Mouse (Mus musculus) lung, postnatal 0 days (tissue): ENCODE data around the gene Lins1. TPM values are rescaled to one million over a fixed set of nuclear protein-coding genes. Genes with fewer than 3 reads are reported as not detected.
A peak's percentile ranks its signal among the peaks of the same experiment; 100 is the strongest.

Experiments used
- ATAC-seq: fragments of 200-750 bp; cut with Nextera tagmentation; 2 replicates; pipeline ENCODE4 v1.8.0; 2017; ENCODE audit warnings: moderate library complexity
- DNase-seq: peaks from one replicate; pipeline ENCODE4 v3.0.0-alpha.2; 2016; ENCODE audit warnings: low spot score
- H3K27ac ChIP-seq: fragments of 300-500 bp; sonication (generic); 2 replicates; pipeline ENCODE4 v1.5.1; 2014; ENCODE audit warnings: antibody characterized with exemption, mild to moderate bottlenecking, low read length, mixed read lengths
- H3K27me3 ChIP-seq: fragments of 300-500 bp; sonication (generic); replicated peaks from 2 replicates; pipeline ENCODE4 v1.6.1; 2014; ENCODE audit warnings: low read length, mixed read lengths; ENCODE audit not compliant: insufficient read depth
- H3K36me3 ChIP-seq: fragments of 300-500 bp; sonication (generic); 2 replicates; pipeline ENCODE4 v1.6.1; 2014; ENCODE audit warnings: low read length, mixed read lengths; ENCODE audit not compliant: insufficient read depth
- H3K4me1 ChIP-seq: fragments of 300-500 bp; sonication (generic); 2 replicates; pipeline ENCODE4 v1.6.1; 2014; ENCODE audit warnings: antibody characterized with exemption, low read depth, low read length, mixed read lengths; ENCODE audit not compliant: insufficient read depth
- H3K4me2 ChIP-seq: fragments of 300-500 bp; sonication (generic); replicated peaks from 2 replicates; pipeline ENCODE4 v1.6.1; 2014; ENCODE audit warnings: low read depth, mild to moderate bottlenecking, low read length, moderate library complexity, mixed read lengths
- H3K4me3 ChIP-seq: fragments of 300-500 bp; sonication (generic); 2 replicates; pipeline ENCODE4 v1.5.1; 2014; ENCODE audit warnings: low read depth, low read length
- H3K9ac ChIP-seq: fragments of 300-500 bp; sonication (generic); replicated peaks from 2 replicates; pipeline ENCODE4 v1.6.1; 2014; ENCODE audit warnings: low read depth, mild to moderate bottlenecking
- H3K9me3 ChIP-seq: fragments of 300-500 bp; sonication (generic); 2 replicates; pipeline ENCODE4 v1.6.1; 2016; ENCODE audit warnings: low read length, mixed read lengths
- CTCF ChIP-seq: IDR thresholded peaks from 2 replicates; pipeline ENCODE4 v1.5.1; 2016; ENCODE audit warnings: antibody characterized with exemption, mild to moderate bottlenecking
- EP300 ChIP-seq: IDR thresholded peaks from 2 replicates; pipeline ENCODE4 v1.6.1; 2016; ENCODE audit warnings: antibody characterized with exemption, mild to moderate bottlenecking, control low read depth
- WGBS: fragments of 180-500 bp; shearing (Covaris S2); extraction: QIAGEN DNeasy Blood & Tissue Kit; methylation state at CpG from one replicate; pipeline ENCODE4 v1.1.7; 2014; 5-methylcytosine and 5-hydroxymethylcytosine counted together
- polyA plus RNA-seq: library from polyadenylated mRNA; unstranded; fragments of >200 nt; fragmentation: Nextera tagmentation; extraction: Ambion mirVana; gene quantifications from 2 replicates; pipeline ENCODE4 v1.2.1, GENCODE M21; 2015

The Lins1 gene
- polyA plus RNA-seq: 7.0 and 8.7 TPM in 2 replicates

DNA sequence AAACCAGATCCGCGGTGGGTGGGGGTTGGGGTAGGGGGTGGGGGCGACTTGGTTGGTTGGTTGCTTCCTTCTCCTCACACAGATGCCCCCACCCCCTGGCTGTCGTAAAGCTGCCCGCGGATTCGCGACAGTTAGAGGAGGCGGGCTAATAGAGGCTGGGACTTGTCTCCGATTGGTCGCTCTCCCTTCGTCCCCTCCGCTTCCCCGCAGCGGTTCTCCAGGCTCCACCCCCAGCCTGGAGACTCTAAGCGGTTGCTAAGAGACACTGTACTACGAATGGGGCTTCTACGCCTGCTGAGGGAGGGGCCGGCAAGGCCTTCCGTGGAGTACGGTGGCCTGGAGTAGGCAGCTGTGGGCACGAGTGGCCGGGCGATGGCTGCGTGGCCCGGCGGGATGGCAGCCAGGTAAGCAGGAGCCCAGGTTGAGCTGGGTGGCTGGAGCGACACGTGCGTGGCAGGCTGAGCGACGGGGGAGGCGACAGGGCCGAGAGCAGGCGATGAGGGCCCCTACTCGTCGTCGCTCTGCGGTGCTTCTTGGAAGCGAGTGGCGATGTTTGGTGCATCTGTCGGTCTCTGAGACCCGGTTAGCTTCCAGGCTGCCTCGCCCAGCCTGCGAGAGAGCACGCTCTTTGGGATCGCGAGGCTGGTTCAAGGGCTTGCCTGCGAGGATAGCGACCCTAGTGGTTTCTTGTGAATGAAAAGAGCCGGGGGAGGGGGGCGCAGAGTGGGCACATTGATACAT is at the start of gene Lins1:
TSS of gene Lins1 (plus strand) at position 270 of the 741 bp plus-strand sequence.
- H3K4me3 ChIP-seq: peak within 1 kb of the TSS; percentile 70
- H3K9ac ChIP-seq: peak within 1 kb of the TSS; percentile 65
- ATAC-seq: peak; percentile 99
- no peaks in the 10 kb centered on the region for H3K36me3 ChIP-seq
- no peaks in the 10 kb centered on the region for H3K27me3 ChIP-seq
- H3K4me2 ChIP-seq: peak within 1 kb of the TSS; percentile 80
- TF ChIP-seq EP300 (no peak), CTCF (peak; percentile 67)
- H3K4me1 ChIP-seq: peaks cover 2% of the 10 kb centered on the region; the same call in 1 of the 2 replicates
- peak within 1 kb of the TSS; percentile 90 for H3K27ac ChIP-seq
- WGBS: under 1% methylated on average over 50 of the region's 52 CpGs
- DNase-seq: peak; percentile 100
- no peaks in the 10 kb centered on the region for H3K9me3 ChIP-seq

DNA sequence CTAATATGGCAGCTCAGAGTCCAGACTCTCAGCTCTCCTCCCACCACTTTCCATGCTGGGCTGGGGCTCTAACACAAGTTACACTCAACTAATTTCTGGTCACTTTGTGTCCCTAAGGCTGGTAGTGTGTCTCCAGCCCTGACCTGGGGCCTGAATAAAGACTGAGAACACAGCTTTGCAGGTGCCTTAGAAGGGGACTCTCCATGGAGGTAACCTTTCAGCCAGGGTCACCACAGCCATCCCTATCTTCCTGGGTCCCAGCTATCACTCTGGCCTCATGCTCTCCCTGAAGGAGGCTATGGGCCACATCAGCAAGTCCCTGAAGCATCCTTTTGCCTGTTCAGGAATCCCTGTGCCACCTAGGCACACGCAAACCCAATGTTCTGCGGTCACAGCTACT is 44.0 kb upstream of the Lins1 start:
- 100% methylated on average over 2 of the region's 2 CpGs for WGBS
- H3K27me3 ChIP-seq: no peaks in the 10 kb centered on the region
- DNase-seq: no peak
- no peak overlapping the region for H3K27ac ChIP-seq
- H3K9ac ChIP-seq: no peak overlapping the region
- no peak for TF ChIP-seq EP300
- no peak for TF ChIP-seq CTCF
- no peaks in the 10 kb centered on the region for H3K4me1 ChIP-seq
- no peak for ATAC-seq
- 0 out of 2 replicates have a peak, but pooled peaks cover 3% of the 10 kb centered on the region for H3K36me3 ChIP-seq
- H3K4me3 ChIP-seq: no peak overlapping the region
- H3K9me3 ChIP-seq: no peaks in the 10 kb centered on the region
- H3K4me2 ChIP-seq: no peak overlapping the region

DNA sequence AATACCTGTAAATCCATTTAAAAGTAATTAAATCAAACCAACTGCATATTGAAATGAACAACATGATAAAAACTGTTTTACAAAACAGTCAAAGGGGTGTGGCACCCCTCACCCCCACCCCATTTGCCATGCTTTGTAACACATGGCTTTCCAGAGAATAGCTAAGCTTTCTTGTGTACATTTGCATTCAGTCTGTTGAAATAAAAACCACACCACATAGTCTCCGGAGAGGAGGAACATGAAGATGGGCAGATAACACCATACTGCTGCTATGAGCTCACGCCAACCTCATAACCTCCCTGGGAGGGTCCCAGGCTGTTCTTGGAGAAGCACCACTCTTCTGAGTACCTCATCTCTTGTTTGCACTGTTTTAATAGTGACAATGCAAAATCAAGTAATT is 40.5 kb upstream of the Lins1 start:
- Histone ChIP-seq H3K9me3 (no peaks in the 10 kb centered on the region), H3K4me1 (no peaks in the 10 kb centered on the region), H3K27me3 (no peaks in the 10 kb centered on the region), H3K27ac (no peak overlapping the region), H3K9ac (no peak overlapping the region), H3K4me3 (no peak overlapping the region), H3K4me2 (no peak overlapping the region), H3K36me3 (0 out of 2 replicates have a peak, but pooled peaks cover 3% of the 10 kb centered on the region)
- DNase-seq: no peak
- 66% methylated on average over 2 of the region's 2 CpGs for WGBS
- no peak for ATAC-seq
- TF ChIP-seq CTCF (no peak), EP300 (no peak)

DNA sequence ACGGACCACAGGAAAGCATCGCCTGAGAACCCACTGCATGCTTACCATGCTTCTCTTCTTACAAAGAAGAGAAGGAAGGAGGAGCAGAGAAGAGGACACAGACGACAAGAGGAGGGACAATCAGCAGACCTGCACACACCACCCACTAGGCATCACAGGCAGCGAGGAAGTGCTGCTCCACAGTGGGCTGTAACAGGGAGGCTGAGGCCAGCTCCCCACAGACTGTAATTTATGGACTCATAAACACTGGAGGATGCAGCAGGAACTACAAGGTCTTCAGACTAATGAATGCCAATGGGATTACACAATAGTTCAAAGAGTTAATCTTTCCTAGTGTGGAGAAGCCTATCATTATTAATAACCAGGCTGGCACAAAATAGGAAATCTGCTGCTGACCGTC is 38.8 kb upstream of the Lins1 start:
- no peak overlapping the region for H3K4me3 ChIP-seq
- 0 out of 2 replicates have a peak, but pooled peaks cover 3% of the 10 kb centered on the region for H3K36me3 ChIP-seq
- no peaks in the 10 kb centered on the region for H3K9me3 ChIP-seq
- WGBS: 70% methylated on average over 5 of the region's 5 CpGs
- no peak overlapping the region for H3K9ac ChIP-seq
- no peak overlapping the region for H3K4me2 ChIP-seq
- H3K4me1 ChIP-seq: no peaks in the 10 kb centered on the region
- H3K27me3 ChIP-seq: no peaks in the 10 kb centered on the region
- no peak overlapping the region for H3K27ac ChIP-seq
- TF ChIP-seq CTCF: no peak
- TF ChIP-seq EP300: no peak
- DNase-seq (no peak), ATAC-seq (no peak)

DNA sequence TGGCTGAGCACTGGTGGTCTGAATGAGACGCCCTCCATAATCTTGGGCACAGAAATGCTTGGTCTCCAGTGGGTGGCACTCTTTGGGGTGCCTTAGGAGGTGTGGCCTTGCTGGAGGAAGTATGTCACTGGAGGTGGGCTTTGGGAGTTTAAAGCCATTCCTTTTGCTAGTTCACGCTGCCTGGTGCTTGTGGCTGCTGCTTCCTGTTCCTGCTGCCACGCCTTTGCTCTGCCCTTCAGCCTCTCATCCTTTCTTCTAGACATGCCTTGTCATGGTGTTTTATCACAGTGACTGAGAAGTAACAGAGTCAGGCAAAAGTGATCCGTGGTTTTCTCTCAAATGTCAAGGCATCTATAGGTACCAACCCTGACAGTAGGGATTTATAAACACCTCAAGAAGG is 37.5 kb upstream of the Lins1 start:
- Histone ChIP-seq H3K4me1 (no peaks in the 10 kb centered on the region), H3K36me3 (0 out of 2 replicates have a peak, but pooled peaks cover 3% of the 10 kb centered on the region), H3K27ac (no peak overlapping the region), H3K9ac (no peak overlapping the region), H3K9me3 (no peaks in the 10 kb centered on the region), H3K27me3 (no peaks in the 10 kb centered on the region), H3K4me2 (no peak overlapping the region), H3K4me3 (no peak overlapping the region)
- DNase-seq: no peak
- TF ChIP-seq CTCF (no peak), EP300 (no peak)
- no peak for ATAC-seq
- WGBS: 77% methylated on average over 4 of the region's 4 CpGs

DNA sequence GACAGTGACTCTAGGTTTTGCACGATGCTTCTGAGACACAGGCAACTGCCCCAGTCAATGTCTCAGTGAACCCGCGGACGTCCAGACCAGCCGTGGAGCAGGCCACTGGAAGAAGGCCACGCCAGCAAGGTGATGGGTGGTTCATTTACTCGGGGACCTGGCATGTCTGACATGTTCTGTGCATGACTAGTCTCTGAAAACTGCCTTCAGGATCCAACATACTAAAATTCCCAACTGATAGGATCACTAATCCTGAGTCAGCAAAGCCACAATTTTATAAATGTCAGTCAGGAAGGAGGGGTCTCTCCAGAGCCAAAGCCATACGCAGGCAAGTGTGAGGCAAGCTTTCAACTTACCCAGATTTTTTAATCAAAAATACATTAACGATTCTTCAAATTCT is 36.1 kb upstream of the Lins1 start:
- H3K27me3 ChIP-seq: no peaks in the 10 kb centered on the region
- no peaks in the 10 kb centered on the region for H3K9me3 ChIP-seq
- no peaks in the 10 kb centered on the region for H3K36me3 ChIP-seq
- ATAC-seq (no peak), DNase-seq (no peak)
- WGBS: 81% methylated on average over 9 of the region's 9 CpGs
- H3K4me1 ChIP-seq: no peaks in the 10 kb centered on the region
- H3K4me2 ChIP-seq: no peak overlapping the region
- H3K9ac ChIP-seq: no peak overlapping the region
- no peak for TF ChIP-seq CTCF
- TF ChIP-seq EP300: no peak
- no peak overlapping the region for H3K4me3 ChIP-seq
- H3K27ac ChIP-seq: no peak overlapping the region
